Mouse (Mus musculus): ENCODE measurements around the gene Zfp595. TPM values are rescaled to one million over a fixed set of nuclear protein-coding genes. Genes with fewer than 3 reads are reported as not detected.
"Not testable (repeated sequence)": the region's sequence is repeated elsewhere in the genome, so short reads cannot be mapped to it uniquely, and the experiment has no call there.

Zfp595 gene
- total RNA-seq (2021): 1 to 10 TPM; 2.4 to 3.0 TPM
- long read RNA-seq, experiment 1: 0 reads
- long read RNA-seq, experiment 2, full-length matches to known transcripts: 1 of 3 reads
- long read RNA-seq, experiment 2, partial matches to known transcripts: 0 of 3 reads
- long read RNA-seq, experiment 2, other reads (novel, unspliced or antisense): 2 of 3 reads

GRCm38 (mm10) chr13:67332019-67332724, at the start of gene Zfp595:
TSS of gene Zfp595 (minus strand) at chr13:67332570.
- intact Hi-C loops (cut with DNase I): loop anchor here (2.0 kb wide), 1 partner anchor 23 kb away; no protein-coding TSS in a partner anchor
- peak; percentile 73 to 85 for DNase-seq

GRCm38 (mm10) chr13:67376255-67376654, 43.9 kb upstream of the Zfp595 start:
- intact Hi-C loops (cut with DNase I); DNase-seq: not testable (repeated sequence)

- DNase-seq: peak; percentile 65 to 72
- intact Hi-C loops (cut with DNase I): not testable (repeated sequence)
These were observed 42.9 kb upstream of the Zfp595 start, which contains the start of the genes Gm28041 and Zfp456 for GRCm38 (mm10) chr13:67375050-67375911. TSS of gene Gm28041 (minus strand) at chr13:67375733. TSS of gene Zfp456 (minus strand) at chr13:67375810.

- DNase-seq: peak; percentile 83 to 92
- intact Hi-C loops (cut with DNase I): loop anchor here (2.0 kb wide), 1 partner anchor 23 kb away; no protein-coding TSS in a partner anchor
These were observed 27.9 kb upstream of the Zfp595 start, which contains the start of the genes Gm28044 and Zfp953 for GRCm38 (mm10) chr13:67360131-67360744. TSS of gene Gm28044 (minus strand) at chr13:67360536. TSS of gene Zfp953 (minus strand) at chr13:67360605.

GRCm38 (mm10) chr13:67351854-67352253, 19.5 kb upstream of the Zfp595 start:
- no peak for DNase-seq
- intact Hi-C loops (cut with DNase I): no loop called here

- intact Hi-C loops (cut with DNase I): no loop called here
- no peak for DNase-seq
These were observed 11.1 kb upstream of the Zfp595 start for GRCm38 (mm10) chr13:67343422-67343821.

- intact Hi-C loops (cut with DNase I): loop anchor here (2.0 kb wide), 1 partner anchor 24 kb away; no protein-coding TSS in a partner anchor
- DNase-seq: no peak
These were observed 507 bp upstream of the Zfp595 start for GRCm38 (mm10) chr13:67332877-67333276.

GRCm38 (mm10) chr13:67306718-67307117, 25.7 kb downstream of the Zfp595 start:
- DNase-seq: no peak
- intact Hi-C loops (cut with DNase I): loop anchor here (10.0 kb wide), 2 partner anchors 182 to 418 kb away; partner anchors contain the start of genes Zfp65 and Zfp759

- DNase-seq: peak; percentile 79 to 92
- intact Hi-C loops (cut with DNase I): loop anchor here (10.0 kb wide), 2 partner anchors 181 to 419 kb away; partner anchors contain the start of genes Zfp65 and Zfp759
These were observed 26.3 kb downstream of the Zfp595 start, which contains the start of gene Zfp457 for GRCm38 (mm10) chr13:67305822-67306672. TSS of gene Zfp457 (minus strand) at chr13:67306485.

GRCm38 (mm10) chr13:67278314-67278713, 54.1 kb downstream of the Zfp595 start, which contains the start of gene Zfp458:
TSS of gene Zfp458 (minus strand) at chr13:67278466.
- DNase-seq: no peak
- intact Hi-C loops (cut with DNase I): no loop called here

- intact Hi-C loops (cut with DNase I): loop anchor here (5.0 kb wide), 1 partner anchor 338 kb away; the partner anchor contains the start of gene Zfp729b
These were observed 62.8 kb downstream of the Zfp595 start for GRCm38 (mm10) chr13:67269383-67270065.

GRCm38 (mm10) chr13:67268568-67269369, 63.6 kb downstream of the Zfp595 start:
- intact Hi-C loops (cut with DNase I): loop anchor here (5.0 kb wide), 1 partner anchor 339 kb away; the partner anchor contains the start of gene Zfp729b
- peak; percentile 48 to 77 for DNase-seq

More at GRCm38 (mm10) chr13:67269383-67270065, 62.8 kb downstream of the Zfp595 start:
- DNase-seq: not testable (repeated sequence)

Other genes with a start within 250 kb of the Zfp595 start
- gene Zfp708, start 234.6 kb downstream of the Zfp595 start, total RNA-seq (2021): 1 to 10 TPM in 1 of 2 experiments, under 1 TPM in 1; 1.00 to 1.4 TPM
- 1 to 10 TPM; 2.4 to 2.6 TPM for gene Gm28557, start 224.0 kb downstream of the Zfp595 start, total RNA-seq (2021)
- 1 to 10 TPM in 1 of 2 experiments, under 1 TPM in 1; 0.88 to 1.1 TPM for gene Rslcan18, start 216.3 kb downstream of the Zfp595 start, total RNA-seq (2021)
- 1 to 10 TPM; 4.0 to 6.5 TPM for gene Zfp759, start 210.9 kb downstream of the Zfp595 start, total RNA-seq (2021)
- 1 to 10 TPM; 2.9 to 4.0 TPM for gene Rsl1, start 159.4 kb downstream of the Zfp595 start, total RNA-seq (2021)
- 1 to 10 TPM in 1 of 2 experiments, under 1 TPM in 1; 0.95 to 1.0 TPM for gene Zfp455, start 138.1 kb downstream of the Zfp595 start, total RNA-seq (2021)
- 1 to 10 TPM; 2.5 to 2.7 TPM for gene Zfp458, start 54.1 kb downstream of the Zfp595 start, total RNA-seq (2021)
- 1 to 10 TPM; 2.9 to 4.5 TPM for gene Zfp457, start 26.1 kb downstream of the Zfp595 start, total RNA-seq (2021)
- gene Gm28044, start 28.0 kb upstream of the Zfp595 start, total RNA-seq (2021): under 1 TPM; 0.67 to 0.93 TPM
- gene Zfp953, start 28.0 kb upstream of the Zfp595 start, total RNA-seq (2021): 1 to 10 TPM; 1.3 to 1.5 TPM
- gene Gm28041, start 43.2 kb upstream of the Zfp595 start, total RNA-seq (2021): 1 to 10 TPM in 1 of 2 experiments, under 1 TPM in 1; 0.69 to 1.8 TPM
- gene Zfp456, start 43.2 kb upstream of the Zfp595 start, total RNA-seq (2021): 1 to 10 TPM in 1 of 2 experiments, under 1 TPM in 1; 0.81 to 1.0 TPM
- gene Zfp429, start 67.2 kb upstream of the Zfp595 start, total RNA-seq (2021): 1 to 10 TPM; 1.6 to 1.8 TPM
- gene Zfp459, start 88.8 kb upstream of the Zfp595 start, total RNA-seq (2021): under 1 TPM in 1 of 2 experiments, not detected in 1; 0.29 TPM
- gene Zfp874a, start 119.1 kb upstream of the Zfp595 start, total RNA-seq (2021): 1 to 10 TPM; 6.1 TPM
- 10 to 100 TPM; 13.6 to 14.4 TPM for gene Zfp874b, start 151.7 kb upstream of the Zfp595 start, total RNA-seq (2021)
- gene Zfp58, start 168.0 kb upstream of the Zfp595 start, total RNA-seq (2021): 1 to 10 TPM; 4.4 to 5.1 TPM
- under 1 TPM in 1 of 2 experiments, not detected in 1; 0.45 TPM for gene Gm26965, start 193.6 kb upstream of the Zfp595 start, total RNA-seq (2021)
- 10 to 100 TPM; 10.9 to 11.0 TPM for gene Zfp87, start 193.6 kb upstream of the Zfp595 start, total RNA-seq (2021)
- 1 to 10 TPM; 3.9 to 4.8 TPM for gene Zfp748, start 221.3 kb upstream of the Zfp595 start, total RNA-seq (2021)

Measured in heart, postnatal 14 days (tissue).